Mouse (Mus musculus): Measurements from ENCODE around the gene Bcl2a1d.
"Not testable (repeated sequence)": the region's sequence is repeated elsewhere in the genome, so short reads cannot be mapped to it uniquely, and the experiment has no call there.

- TF ChIP-seq POLR2A (IDR thresholded peaks at IDR 0.05; ENCODE audit: low read depth, low read length); CTCF (IDR thresholded peaks at IDR 0.05; ENCODE audit: extremely low read depth, insufficient read length, insufficient replicate concordance, low read depth, low read length): not testable (repeated sequence)
Observed at GRCm38 (mm10) chr9:88719073-88719921, 12.4 kb downstream of the Bcl2a1d start.
